Mouse (Mus musculus): Measurements from ENCODE around the gene Chst11. TPM values are rescaled to one million over a fixed set of nuclear protein-coding genes. Genes with fewer than 3 reads are reported as not detected.

Chst11 gene
- total and polyA plus RNA-seq, 3 experiments: 3.1 to 4.5 (median 3.2) TPM

- no peaks in the 10 kb centered on the region for H3K27me3 ChIP-seq (ENCODE audit: control insufficient read depth, insufficient read depth, low read length)
- no peak for DNase-seq
- no peaks in the 10 kb centered on the region for H3K79me2 ChIP-seq (replicated peaks; ENCODE audit: control insufficient read depth, insufficient read depth, low read length)
- WGBS: 86% methylated on average over 14 of the region's 14 CpGs
- TF ChIP-seq CTCF (IDR thresholded peaks at IDR 0.05) (no peak), EP300 (IDR thresholded peaks at IDR 0.05; ENCODE audit: insufficient read depth, low read depth, low read length) (no peak), POLR2A (IDR thresholded peaks at IDR 0.05; ENCODE audit: insufficient read depth, low read depth, low read length) (no peak)
- no peaks in the 10 kb centered on the region for H3K36me3 ChIP-seq (ENCODE audit: control insufficient read depth, insufficient read depth, low read length)
- H3K4me3 ChIP-seq: no peak overlapping the region
- peaks cover 2% of the 10 kb centered on the region; the same call in 1 of the 2 replicates for H3K4me1 ChIP-seq (ENCODE audit: control insufficient read depth, insufficient read depth, low read length)
- no peak overlapping the region for H3K9ac ChIP-seq (ENCODE audit: low read depth, low read length)
- intact Hi-C loops (cut with DNase I): no loop called here
- no peak overlapping the region for H3K27ac ChIP-seq
These were observed 217.8 kb downstream of the Chst11 start for GRCm38 (mm10) chr10:83202906-83203702.

- no peak for DNase-seq
- intact Hi-C loops (cut with DNase I): no loop called here
- Histone ChIP-seq H3K9ac (ENCODE audit: low read depth, low read length) (no peak overlapping the region), H3K27me3 (ENCODE audit: control insufficient read depth, insufficient read depth, low read length) (no peaks in the 10 kb centered on the region), H3K4me1 (ENCODE audit: control insufficient read depth, insufficient read depth, low read length) (no peaks in the 10 kb centered on the region), H3K27ac (no peak overlapping the region), H3K36me3 (ENCODE audit: control insufficient read depth, insufficient read depth, low read length) (no peaks in the 10 kb centered on the region), H3K79me2 (replicated peaks; ENCODE audit: control insufficient read depth, insufficient read depth, low read length) (no peaks in the 10 kb centered on the region), H3K4me3 (no peak overlapping the region)
- 89% methylated on average over 7 of the region's 7 CpGs for WGBS
- TF ChIP-seq POLR2A (IDR thresholded peaks at IDR 0.05; ENCODE audit: insufficient read depth, low read depth, low read length) (no peak), CTCF (IDR thresholded peaks at IDR 0.05) (no peak), EP300 (IDR thresholded peaks at IDR 0.05; ENCODE audit: insufficient read depth, low read depth, low read length) (no peak)
These were observed 223.1 kb downstream of the Chst11 start for GRCm38 (mm10) chr10:83208436-83208835.

GRCm38 (mm10) chr10:83209388-83209787, 224.1 kb downstream of the Chst11 start:
- WGBS: 87% methylated on average over 12 of the region's 12 CpGs
- H3K27ac ChIP-seq: no peak overlapping the region
- no peak for DNase-seq
- H3K79me2 ChIP-seq (replicated peaks; ENCODE audit: control insufficient read depth, insufficient read depth, low read length): no peaks in the 10 kb centered on the region
- H3K4me1 ChIP-seq (ENCODE audit: control insufficient read depth, insufficient read depth, low read length): no peaks in the 10 kb centered on the region
- no peak overlapping the region for H3K4me3 ChIP-seq
- intact Hi-C loops (cut with DNase I): no loop called here
- H3K9ac ChIP-seq (ENCODE audit: low read depth, low read length): no peak overlapping the region
- H3K36me3 ChIP-seq (ENCODE audit: control insufficient read depth, insufficient read depth, low read length): no peaks in the 10 kb centered on the region
- TF ChIP-seq EP300 (IDR thresholded peaks at IDR 0.05; ENCODE audit: insufficient read depth, low read depth, low read length) (no peak), POLR2A (IDR thresholded peaks at IDR 0.05; ENCODE audit: insufficient read depth, low read depth, low read length) (no peak), CTCF (IDR thresholded peaks at IDR 0.05) (no peak)
- H3K27me3 ChIP-seq (ENCODE audit: control insufficient read depth, insufficient read depth, low read length): no peaks in the 10 kb centered on the region

- no peak overlapping the region for H3K4me3 ChIP-seq
- intact Hi-C loops (cut with DNase I): no loop called here
- no peak for TF ChIP-seq POLR2A (IDR thresholded peaks at IDR 0.05; ENCODE audit: insufficient read depth, low read depth, low read length)
- TF ChIP-seq CTCF (IDR thresholded peaks at IDR 0.05): no peak
- TF ChIP-seq EP300 (IDR thresholded peaks at IDR 0.05; ENCODE audit: insufficient read depth, low read depth, low read length): no peak
- 79% methylated on average over 16 of the region's 16 CpGs for WGBS
- no peaks in the 10 kb centered on the region for H3K4me1 ChIP-seq (ENCODE audit: control insufficient read depth, insufficient read depth, low read length)
- no peak overlapping the region for H3K9ac ChIP-seq (ENCODE audit: low read depth, low read length)
- no peaks in the 10 kb centered on the region for H3K27me3 ChIP-seq (ENCODE audit: control insufficient read depth, insufficient read depth, low read length)
- no peak for DNase-seq
- H3K27ac ChIP-seq: no peak overlapping the region
- no peaks in the 10 kb centered on the region for H3K79me2 ChIP-seq (replicated peaks; ENCODE audit: control insufficient read depth, insufficient read depth, low read length)
- no peaks in the 10 kb centered on the region for H3K36me3 ChIP-seq (ENCODE audit: control insufficient read depth, insufficient read depth, low read length)
These were observed 224.8 kb downstream of the Chst11 start for GRCm38 (mm10) chr10:83210122-83210521.

GRCm38 (mm10) chr10:83210968-83211583, 225.8 kb downstream of the Chst11 start:
- Histone ChIP-seq H3K9ac (ENCODE audit: low read depth, low read length) (no peak overlapping the region), H3K36me3 (ENCODE audit: control insufficient read depth, insufficient read depth, low read length) (no peaks in the 10 kb centered on the region), H3K79me2 (replicated peaks; ENCODE audit: control insufficient read depth, insufficient read depth, low read length) (no peaks in the 10 kb centered on the region), H3K4me1 (ENCODE audit: control insufficient read depth, insufficient read depth, low read length) (no peaks in the 10 kb centered on the region), H3K27me3 (ENCODE audit: control insufficient read depth, insufficient read depth, low read length) (no peaks in the 10 kb centered on the region), H3K27ac (no peak overlapping the region), H3K4me3 (no peak overlapping the region)
- intact Hi-C loops (cut with DNase I): no loop called here
- TF ChIP-seq POLR2A (IDR thresholded peaks at IDR 0.05; ENCODE audit: insufficient read depth, low read depth, low read length) (no peak), EP300 (IDR thresholded peaks at IDR 0.05; ENCODE audit: insufficient read depth, low read depth, low read length) (no peak), CTCF (IDR thresholded peaks at IDR 0.05) (no peak)
- DNase-seq: no peak
- 38% methylated on average over 6 of the region's 6 CpGs for WGBS

GRCm38 (mm10) chr10:83212618-83213017, 227.3 kb downstream of the Chst11 start:
- DNase-seq: no peak
- intact Hi-C loops (cut with DNase I): no loop called here
- WGBS: 94% methylated on average over 4 of the region's 4 CpGs
- Histone ChIP-seq H3K79me2 (replicated peaks; ENCODE audit: control insufficient read depth, insufficient read depth, low read length) (no peaks in the 10 kb centered on the region), H3K9ac (ENCODE audit: low read depth, low read length) (no peak overlapping the region), H3K27me3 (ENCODE audit: control insufficient read depth, insufficient read depth, low read length) (no peaks in the 10 kb centered on the region), H3K36me3 (ENCODE audit: control insufficient read depth, insufficient read depth, low read length) (no peaks in the 10 kb centered on the region), H3K4me3 (no peak overlapping the region), H3K4me1 (ENCODE audit: control insufficient read depth, insufficient read depth, low read length) (no peaks in the 10 kb centered on the region), H3K27ac (no peak overlapping the region)
- TF ChIP-seq EP300 (IDR thresholded peaks at IDR 0.05; ENCODE audit: insufficient read depth, low read depth, low read length) (no peak), POLR2A (IDR thresholded peaks at IDR 0.05; ENCODE audit: insufficient read depth, low read depth, low read length) (no peak), CTCF (IDR thresholded peaks at IDR 0.05) (no peak)
